Mouse (Mus musculus) olfactory bulb, adult 2 months (tissue): Measurements from ENCODE around the gene Arl13b.

Source experiments
- CTCF ChIP-seq: fragments of 200-500 bp; IDR thresholded peaks from 2 replicates; pipeline ENCODE4 v1.5.1; 2012; ENCODE audit warnings: low read depth, mild to moderate bottlenecking, low read length, moderate library complexity; ENCODE audit not compliant: insufficient read depth
- POLR2A ChIP-seq: fragments of 200-500 bp; IDR thresholded peaks from 2 replicates; pipeline ENCODE4 v1.6.1; 2012; ENCODE audit warnings: mild to moderate bottlenecking, low read depth, low read length, moderate library complexity; ENCODE audit not compliant: insufficient read depth

DNA sequence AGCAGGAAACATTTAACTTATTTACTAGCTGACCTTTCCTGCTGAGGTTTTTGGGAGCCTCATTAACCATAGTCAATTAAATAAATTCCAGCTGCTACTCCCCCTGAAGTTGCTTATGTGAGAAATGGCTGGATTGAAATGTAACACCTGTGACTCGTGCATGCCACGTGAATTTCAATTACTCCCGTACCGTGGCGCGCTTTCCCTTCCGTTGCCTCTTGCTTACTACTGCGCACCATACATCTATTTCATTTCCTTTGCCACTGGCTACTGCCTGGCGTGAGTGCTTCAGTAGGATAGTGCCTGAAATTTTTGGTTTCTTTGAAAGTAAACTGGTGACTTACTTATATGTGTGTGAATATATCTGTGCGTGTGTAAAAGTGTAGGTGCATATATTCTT is 68.6 kb downstream of the Arl13b start:
- TF ChIP-seq CTCF (no peak), POLR2A (no peak)
